Mouse (Mus musculus) liver, embryonic 14.5 days (tissue): ENCODE data around the gene Sf3b1.

Source experiments
- CTCF ChIP-seq: IDR thresholded peaks from 2 replicates; pipeline ENCODE4 v1.5.1; 2016; ENCODE audit warnings: antibody characterized with exemption, low read depth, control low read depth
- EP300 ChIP-seq: IDR thresholded peaks from 2 replicates; pipeline ENCODE4 v1.6.1; 2016; ENCODE audit warnings: antibody characterized with exemption, low read depth

- TF ChIP-seq CTCF (no peak), EP300 (no peak)
These were observed 1.4 kb upstream of the Sf3b1 start for GRCm38 (mm10) chr1:55028512-55029249.
